Mouse (Mus musculus): ENCODE results near the gene Mical2. TPM values are rescaled to one million over a fixed set of nuclear protein-coding genes. Genes with fewer than 3 reads are reported as not detected.
A peak's percentile ranks its signal among the peaks of the same experiment; 100 is the strongest.

The Mical2 gene
- polyA plus RNA-seq, 1 experiment from 2014 or later, result 1.2 TPM

- Histone ChIP-seq H3K27me3 (ENCODE audit: insufficient read depth, poor library complexity, severe bottlenecking) (peaks cover 7% of the 10 kb centered on the region), H3K36me3 (no peaks in the 10 kb centered on the region), H3K9me3 (no peaks in the 10 kb centered on the region), H3K4me1 (replicated peaks) (peaks cover 25% of the 10 kb centered on the region), H3K27ac (no peak overlapping the region), H3K4me3 (no peak overlapping the region)
- 95% methylated on average over 4 of the region's 4 CpGs for WGBS
- no peak for DNase-seq (ENCODE audit: low spot score)
These were observed 197.8 kb downstream of the Mical2 start for GRCm38 (mm10) chr7:112423438-112423837.

DNA sequence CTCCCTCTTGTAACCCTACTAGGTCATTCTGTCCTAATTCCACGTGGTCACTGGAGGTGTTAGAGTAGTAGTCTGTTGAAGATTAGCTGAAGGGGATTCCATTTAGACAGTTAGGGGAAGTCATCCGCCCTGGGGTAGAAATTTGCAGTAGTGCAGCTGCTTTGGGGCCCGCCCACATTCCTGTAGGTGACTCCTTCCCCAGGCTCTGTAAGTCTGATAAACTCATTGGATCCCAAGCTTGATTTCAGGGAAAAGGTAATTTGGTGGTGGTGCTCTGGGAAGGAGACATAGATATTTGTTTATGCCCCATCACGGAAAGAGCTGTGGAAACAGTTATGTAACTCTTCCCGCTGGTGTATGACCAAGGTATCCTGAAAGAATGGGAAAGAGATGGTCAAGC is 201.2 kb downstream of the Mical2 start:
- no peaks in the 10 kb centered on the region for H3K9me3 ChIP-seq
- H3K4me1 ChIP-seq (replicated peaks), result peaks cover 25% of the 10 kb centered on the region
- peaks cover 7% of the 10 kb centered on the region for H3K27me3 ChIP-seq (ENCODE audit: insufficient read depth, poor library complexity, severe bottlenecking)
- H3K4me3 ChIP-seq, result no peak overlapping the region
- WGBS, result 62% methylated on average over 5 of the region's 5 CpGs
- 0 out of 2 replicates have a peak, but pooled peaks cover 3% of the 10 kb centered on the region for H3K36me3 ChIP-seq
- DNase-seq (ENCODE audit: low spot score), result no peak
- peak overlapping the region; percentile 96 for H3K27ac ChIP-seq

GRCm38 (mm10) chr7:112427357-112428157 is 201.9 kb downstream of the Mical2 start, which contains the start of gene Parva:
Parva (plus strand) TSS chr7:112427505.
- Histone ChIP-seq H3K27me3 (ENCODE audit: insufficient read depth, poor library complexity, severe bottlenecking) (peaks cover 7% of the 10 kb centered on the region), H3K27ac (peak within 1 kb of the TSS; percentile 96), H3K4me1 (replicated peaks) (peaks cover 25% of the 10 kb centered on the region), H3K36me3 (0 out of 2 replicates have a peak, but pooled peaks cover 3% of the 10 kb centered on the region), H3K9me3 (no peaks in the 10 kb centered on the region), H3K4me3 (peak within 1 kb of the TSS; percentile 79)
- 2% methylated on average over 49 of the region's 49 CpGs for WGBS
- peak; percentile 82 for DNase-seq (ENCODE audit: low spot score)

- no peak for DNase-seq (ENCODE audit: low spot score)
- no peaks in the 10 kb centered on the region for H3K9me3 ChIP-seq
- WGBS, result under 1% methylated on average over 22 of the region's 22 CpGs
- H3K4me3 ChIP-seq, result peak overlapping the region; percentile 79
- H3K27ac ChIP-seq, result peak overlapping the region; percentile 96
- H3K36me3 ChIP-seq, result 0 out of 2 replicates have a peak, but pooled peaks cover 3% of the 10 kb centered on the region
- H3K27me3 ChIP-seq (ENCODE audit: insufficient read depth, poor library complexity, severe bottlenecking), result peaks cover 7% of the 10 kb centered on the region
- H3K4me1 ChIP-seq (replicated peaks), result peaks cover 25% of the 10 kb centered on the region
These were observed 202.5 kb downstream of the Mical2 start for GRCm38 (mm10) chr7:112428158-112428535.

- DNase-seq (ENCODE audit: low spot score), result no peak
- H3K27ac ChIP-seq, result no peak overlapping the region
- no peaks in the 10 kb centered on the region for H3K27me3 ChIP-seq (ENCODE audit: insufficient read depth, poor library complexity, severe bottlenecking)
- H3K4me1 ChIP-seq (replicated peaks), result peaks cover 27% of the 10 kb centered on the region
- H3K4me3 ChIP-seq, result no peak overlapping the region
- WGBS, result 87% methylated on average over 3 of the region's 3 CpGs
- peaks cover 14% of the 10 kb centered on the region for H3K36me3 ChIP-seq
- H3K9me3 ChIP-seq, result peaks cover 9% of the 10 kb centered on the region
These were observed 214.2 kb downstream of the Mical2 start for GRCm38 (mm10) chr7:112439846-112440245.

- Histone ChIP-seq H3K27me3 (ENCODE audit: insufficient read depth, poor library complexity, severe bottlenecking) (no peaks in the 10 kb centered on the region), H3K4me3 (no peak overlapping the region), H3K36me3 (no peaks in the 10 kb centered on the region), H3K9me3 (0 out of 2 replicates have a peak, but pooled peaks cover 3% of the 10 kb centered on the region), H3K27ac (peak overlapping the region; percentile 62), H3K4me1 (replicated peaks) (peaks cover 34% of the 10 kb centered on the region)
- 38% methylated on average over 12 of the region's 12 CpGs for WGBS
- DNase-seq (ENCODE audit: low spot score), result no peak
These were observed 218.7 kb downstream of the Mical2 start for GRCm38 (mm10) chr7:112444152-112444984.

DNA sequence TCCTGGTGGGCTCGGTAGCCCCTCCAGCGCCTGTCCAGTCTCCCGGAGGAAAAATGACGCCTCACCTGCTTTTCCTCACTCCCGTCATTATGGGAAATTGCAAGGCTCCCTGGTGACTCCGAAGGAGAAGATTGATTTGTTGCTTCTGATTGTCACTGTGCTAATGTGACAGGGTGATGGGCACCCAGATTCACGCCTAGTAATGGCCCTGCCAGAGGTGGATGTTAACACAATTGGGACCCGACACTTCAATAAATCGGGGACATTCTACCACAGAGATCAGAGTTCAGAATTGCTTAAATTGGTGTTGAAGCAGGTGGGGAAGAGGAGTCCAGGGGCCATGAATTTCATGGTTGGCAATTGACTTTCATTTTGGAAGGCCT is 219.3 kb downstream of the Mical2 start:
- Histone ChIP-seq H3K4me1 (replicated peaks) (peaks cover 34% of the 10 kb centered on the region), H3K4me3 (no peak overlapping the region), H3K9me3 (0 out of 2 replicates have a peak, but pooled peaks cover 3% of the 10 kb centered on the region), H3K27me3 (ENCODE audit: insufficient read depth, poor library complexity, severe bottlenecking) (no peaks in the 10 kb centered on the region), H3K27ac (peak overlapping the region; percentile 62), H3K36me3 (no peaks in the 10 kb centered on the region)
- 38% methylated on average over 9 of the region's 9 CpGs for WGBS
- DNase-seq (ENCODE audit: low spot score), result no peak

DNA sequence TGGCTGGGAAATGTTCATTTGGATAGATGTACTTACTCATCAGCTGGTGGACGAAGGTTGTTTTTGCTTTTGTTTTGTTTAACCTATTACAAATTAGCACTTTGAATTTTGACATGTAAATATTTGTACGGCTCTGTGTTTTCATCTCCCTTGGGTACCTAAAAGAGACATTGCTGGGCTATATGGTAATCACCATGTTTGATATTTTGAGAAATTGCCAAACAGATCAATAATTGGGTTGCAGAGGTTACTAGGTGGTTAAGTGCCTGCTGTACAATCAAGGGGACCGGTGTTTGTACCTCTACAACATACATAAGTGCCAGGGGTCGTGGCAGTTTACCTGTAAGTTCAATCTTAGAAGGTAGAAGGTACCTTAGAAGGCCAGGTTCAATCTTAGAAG is 220.8 kb downstream of the Mical2 start:
- Histone ChIP-seq H3K4me1 (replicated peaks) (peaks cover 28% of the 10 kb centered on the region), H3K36me3 (no peaks in the 10 kb centered on the region), H3K27ac (no peak overlapping the region), H3K9me3 (0 out of 2 replicates have a peak, but pooled peaks cover 3% of the 10 kb centered on the region), H3K27me3 (ENCODE audit: insufficient read depth, poor library complexity, severe bottlenecking) (no peaks in the 10 kb centered on the region), H3K4me3 (no peak overlapping the region)
- no peak for DNase-seq (ENCODE audit: low spot score)
- 84% methylated on average over 4 of the region's 4 CpGs for WGBS

DNA sequence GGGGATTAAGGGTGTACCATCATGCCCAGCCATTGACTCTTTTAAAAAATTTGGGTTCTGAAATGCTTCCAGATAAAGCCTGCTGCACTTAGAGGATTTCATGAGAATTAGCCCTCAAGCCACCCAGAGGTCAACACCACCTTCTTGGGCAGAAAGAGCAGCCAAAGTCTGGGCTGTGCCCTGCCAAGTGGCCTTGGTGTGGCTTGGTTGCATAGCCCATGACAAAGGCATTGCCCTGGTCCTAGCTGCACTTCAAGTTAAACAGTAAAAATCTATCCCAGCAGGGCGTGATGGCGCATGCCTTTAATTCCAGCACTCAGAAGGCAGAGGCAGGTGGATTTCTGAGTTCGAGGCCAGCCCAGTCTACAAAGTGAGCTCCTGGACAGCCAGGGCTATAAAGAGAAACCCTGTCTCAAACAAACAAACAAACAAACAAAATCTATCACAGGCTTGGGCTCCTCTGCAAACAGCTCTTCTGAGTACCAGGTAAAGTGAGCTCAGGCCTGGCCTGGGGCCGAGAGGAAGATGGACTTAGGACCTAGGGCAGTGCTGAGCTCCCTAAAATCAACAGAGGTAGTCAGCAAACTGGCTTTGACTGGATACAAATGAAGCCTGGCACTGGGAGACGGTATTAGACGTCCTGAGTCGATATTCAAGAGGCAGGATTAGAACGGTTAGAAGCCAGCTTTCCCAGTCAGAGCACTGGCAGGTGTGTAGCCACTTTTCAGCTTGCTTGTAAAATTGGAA is 224.5 kb downstream of the Mical2 start:
- Histone ChIP-seq H3K9me3 (0 out of 2 replicates have a peak, but pooled peaks cover 3% of the 10 kb centered on the region), H3K36me3 (no peaks in the 10 kb centered on the region), H3K27me3 (ENCODE audit: insufficient read depth, poor library complexity, severe bottlenecking) (no peaks in the 10 kb centered on the region), H3K4me3 (no peak overlapping the region), H3K27ac (no peak overlapping the region), H3K4me1 (replicated peaks) (peaks cover 22% of the 10 kb centered on the region)
- no peak for DNase-seq (ENCODE audit: low spot score)
- WGBS, result 87% methylated on average over 8 of the region's 8 CpGs

- 73% methylated on average over 5 of the region's 5 CpGs for WGBS
- H3K27ac ChIP-seq, result no peak overlapping the region
- peaks cover 18% of the 10 kb centered on the region for H3K4me1 ChIP-seq (replicated peaks)
These were observed 226.8 kb downstream of the Mical2 start for GRCm38 (mm10) chr7:112452471-112452870.

GRCm38 (mm10) chr7:112453805-112454214 is 228.2 kb downstream of the Mical2 start:
- 14% methylated on average over 3 of the region's 3 CpGs for WGBS
- no peaks in the 10 kb centered on the region for H3K27me3 ChIP-seq (ENCODE audit: insufficient read depth, poor library complexity, severe bottlenecking)
- peaks cover 18% of the 10 kb centered on the region for H3K4me1 ChIP-seq (replicated peaks)
- no peaks in the 10 kb centered on the region for H3K36me3 ChIP-seq
- no peaks in the 10 kb centered on the region for H3K9me3 ChIP-seq
- H3K4me3 ChIP-seq, result no peak overlapping the region
- peak overlapping the region; percentile 69; the same call in 1 of the 2 replicates for H3K27ac ChIP-seq
- DNase-seq (ENCODE audit: low spot score), result no peak

More at GRCm38 (mm10) chr7:112452471-112452870, 226.8 kb downstream of the Mical2 start:
- H3K9me3 ChIP-seq, result no peaks in the 10 kb centered on the region
- H3K4me3 ChIP-seq, result no peak overlapping the region
- no peaks in the 10 kb centered on the region for H3K27me3 ChIP-seq (ENCODE audit: insufficient read depth, poor library complexity, severe bottlenecking)
- H3K36me3 ChIP-seq, result no peaks in the 10 kb centered on the region
- DNase-seq (ENCODE audit: low spot score), result no peak

GRCm38 (mm10) chr7:112454380-112454779 is 228.7 kb downstream of the Mical2 start:
- Histone ChIP-seq H3K27me3 (ENCODE audit: insufficient read depth, poor library complexity, severe bottlenecking) (no peaks in the 10 kb centered on the region), H3K27ac (peak overlapping the region; percentile 69; the same call in 1 of the 2 replicates), H3K36me3 (no peaks in the 10 kb centered on the region), H3K4me1 (replicated peaks) (peaks cover 18% of the 10 kb centered on the region), H3K4me3 (no peak overlapping the region), H3K9me3 (no peaks in the 10 kb centered on the region)
- 56% methylated on average over 6 of the region's 6 CpGs for WGBS
- no peak for DNase-seq (ENCODE audit: low spot score)
